Mouse (Mus musculus): Measurements from ENCODE around the gene Dapk1.

The Dapk1 gene

GRCm38 (mm10) chr13:60662493-60663177, 60.9 kb downstream of the Dapk1 start:
- DNase-seq (ENCODE audit: low spot score in 2 of 2): no peak

- DNase-seq (ENCODE audit: low spot score in 2 of 2): no peak
Measured at GRCm38 (mm10) chr13:60664058-60664457, 62.3 kb downstream of the Dapk1 start.

GRCm38 (mm10) chr13:60664816-60665215, 63.1 kb downstream of the Dapk1 start:
- no peak for DNase-seq (ENCODE audit: low spot score in 2 of 2)

GRCm38 (mm10) chr13:60665402-60665801, 63.7 kb downstream of the Dapk1 start:
- DNase-seq (ENCODE audit: low spot score in 2 of 2): no peak

- no peak for DNase-seq (ENCODE audit: low spot score in 2 of 2)
Measured at GRCm38 (mm10) chr13:60668036-60668435, 66.3 kb downstream of the Dapk1 start.

- no peak for DNase-seq (ENCODE audit: low spot score in 2 of 2)
Measured at GRCm38 (mm10) chr13:60670605-60671004, 68.9 kb downstream of the Dapk1 start.

GRCm38 (mm10) chr13:60671235-60671634, 69.5 kb downstream of the Dapk1 start:
- DNase-seq (ENCODE audit: low spot score in 2 of 2): no peak

GRCm38 (mm10) chr13:60672287-60672686, 70.5 kb downstream of the Dapk1 start:
- no peak for DNase-seq (ENCODE audit: low spot score in 2 of 2)

- DNase-seq (ENCODE audit: low spot score in 2 of 2): peak in 1 of 2 experiments; percentile 59
Measured at GRCm38 (mm10) chr13:60672882-60673675, 71.3 kb downstream of the Dapk1 start.

GRCm38 (mm10) chr13:60674301-60674700, 72.6 kb downstream of the Dapk1 start:
- no peak for DNase-seq (ENCODE audit: low spot score in 2 of 2)

GRCm38 (mm10) chr13:60674911-60675310, 73.2 kb downstream of the Dapk1 start:
- DNase-seq (ENCODE audit: low spot score in 2 of 2): peak in 1 of 2 experiments; percentile 13

GRCm38 (mm10) chr13:60675416-60675815, 73.7 kb downstream of the Dapk1 start:
- DNase-seq (ENCODE audit: low spot score in 2 of 2): no peak

GRCm38 (mm10) chr13:60678912-60679311, 77.2 kb downstream of the Dapk1 start:
- no peak for DNase-seq (ENCODE audit: low spot score in 2 of 2)

GRCm38 (mm10) chr13:60682714-60683695, 81.3 kb downstream of the Dapk1 start:
- peak in 1 of 2 experiments; percentile 36 for DNase-seq (ENCODE audit: low spot score in 2 of 2)

GRCm38 (mm10) chr13:60684050-60684760, 82.5 kb downstream of the Dapk1 start:
- DNase-seq (ENCODE audit: low spot score in 2 of 2): peak in 1 of 2 experiments; percentile 33

GRCm38 (mm10) chr13:60684806-60685205, 83.1 kb downstream of the Dapk1 start:
- no peak for DNase-seq (ENCODE audit: low spot score in 2 of 2)

- peak; percentile 64 to 73 for DNase-seq (ENCODE audit: low spot score in 2 of 2)
Measured at GRCm38 (mm10) chr13:60685216-60685615, 83.5 kb downstream of the Dapk1 start.

GRCm38 (mm10) chr13:60686024-60686663, 84.4 kb downstream of the Dapk1 start:
- DNase-seq (ENCODE audit: low spot score in 2 of 2): peak in 1 of 2 experiments; percentile 41

- peak; percentile 31 to 52 for DNase-seq (ENCODE audit: low spot score in 2 of 2)
Measured at GRCm38 (mm10) chr13:60686967-60687366, 85.2 kb downstream of the Dapk1 start.

GRCm38 (mm10) chr13:60687462-60687861, 85.7 kb downstream of the Dapk1 start:
- no peak for DNase-seq (ENCODE audit: low spot score in 2 of 2)

- DNase-seq (ENCODE audit: low spot score in 2 of 2): no peak
Measured at GRCm38 (mm10) chr13:60687891-60688290, 86.1 kb downstream of the Dapk1 start.
